Mouse (Mus musculus): ENCODE measurements around the gene Otulin.

- TF ChIP-seq CTCF (IDR thresholded peaks at IDR 0.05; ENCODE audit: insufficient read depth, low read length) (no peak), POLR2A (IDR thresholded peaks at IDR 0.05; ENCODE audit: borderline replicate concordance, extremely low read depth, low read depth, low read length) (no peak)
Measured at GRCm38 (mm10) chr15:27594973-27595372, 35.5 kb downstream of the Otulin start.

All from lung, adult 2 months (tissue).